Mouse (Mus musculus) mouse embryonic stem cell (cell line): ENCODE results near the gene Reg3g.
"Not testable (repeated sequence)": the region's sequence is repeated elsewhere in the genome, so short reads cannot be mapped to it uniquely, and the experiment has no call there.

Source experiments
- in situ Hi-C, 2 experiments: fragments of 300-500 bp; cut with MboI; formaldehyde crosslinking; loops; 1 replicate in 1 of 2; 3 replicates in 1 of 2; pipeline ENCODE4 v1.14.3; 2019 to 2020; ENCODE audit warnings: low sequenced_read_pairs in 2 of 2, low pct_unique_long_range_greater_than_20kb in 1 of 2, mixed read lengths in 1 of 2; ENCODE audit not compliant: unreplicated experiment in 1 of 2

The Reg3g gene

GRCm38 (mm10) chr6:78468772-78469171 is at the start of gene Reg3g:
TSS of gene Reg3g (minus strand) at chr6:78468872.
- in situ Hi-C loops: no loop called here

GRCm38 (mm10) chr6:78515777-78516446 is 47.2 kb upstream of the Reg3g start:
- in situ Hi-C loops: loop anchor here in 1 of 2 experiments (25.0 kb wide), 2 partner anchors 179 to 879 kb away; no protein-coding TSS in a partner anchor

DNA sequence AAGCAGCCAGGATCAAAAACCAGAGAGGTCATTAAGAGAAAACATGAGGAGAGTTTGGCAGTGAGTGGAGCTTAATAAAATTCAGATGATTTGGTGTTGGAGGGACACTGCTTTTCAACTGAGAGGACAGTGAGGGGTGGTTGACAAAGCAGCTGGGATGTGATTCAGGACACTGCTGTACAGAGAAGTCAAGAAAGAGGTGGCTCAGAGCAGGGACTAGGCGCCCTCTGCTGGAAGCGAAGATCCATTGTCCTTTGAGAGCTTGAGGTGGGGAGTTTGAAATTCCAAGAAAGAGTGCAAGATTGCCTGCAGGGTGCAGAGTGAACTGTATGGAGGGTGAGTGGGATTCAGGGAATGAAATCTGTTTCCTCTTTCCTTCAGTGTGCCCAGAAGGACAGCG is 44.2 kb upstream of the Reg3g start:
- in situ Hi-C loops: loop anchor here in 1 of 2 experiments (25.0 kb wide), 2 partner anchors 176 to 876 kb away; no protein-coding TSS in a partner anchor

DNA sequence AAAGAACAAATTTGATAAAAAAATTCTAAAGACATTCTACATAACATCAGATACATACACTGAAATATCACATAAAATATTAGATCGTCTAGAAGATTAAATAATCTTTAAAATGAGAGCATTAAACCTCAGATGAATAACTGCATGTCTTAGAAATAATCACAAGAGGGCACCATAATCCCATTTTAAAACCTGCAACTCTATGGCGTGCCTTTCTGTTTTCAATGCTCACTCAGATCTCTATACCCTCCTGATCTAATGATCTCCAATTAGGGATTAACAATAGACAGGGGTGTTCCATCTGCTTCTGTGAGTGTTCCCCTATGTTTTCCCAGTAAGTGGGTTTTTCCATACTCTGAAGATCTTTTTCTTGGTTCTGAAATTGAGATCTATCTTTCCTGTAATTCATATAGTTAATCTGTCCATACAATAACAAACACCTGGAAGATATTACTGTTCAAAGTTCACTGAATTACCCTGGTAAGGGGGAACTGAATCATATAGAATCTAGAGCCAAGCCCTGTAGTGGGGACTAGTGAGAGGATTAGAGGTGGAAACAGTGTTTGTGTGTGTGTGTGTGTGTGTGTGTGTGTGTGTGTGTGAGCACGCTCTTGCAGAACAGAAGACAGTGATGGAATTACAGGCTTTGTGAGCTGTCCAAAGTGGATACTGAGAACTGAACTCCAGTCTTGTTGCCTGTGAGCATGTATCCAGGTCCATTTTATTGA is 41.7 kb upstream of the Reg3g start:
- in situ Hi-C loops: loop anchor here in 1 of 2 experiments (25.0 kb wide), 2 partner anchors 173 to 873 kb away; no protein-coding TSS in a partner anchor

DNA sequence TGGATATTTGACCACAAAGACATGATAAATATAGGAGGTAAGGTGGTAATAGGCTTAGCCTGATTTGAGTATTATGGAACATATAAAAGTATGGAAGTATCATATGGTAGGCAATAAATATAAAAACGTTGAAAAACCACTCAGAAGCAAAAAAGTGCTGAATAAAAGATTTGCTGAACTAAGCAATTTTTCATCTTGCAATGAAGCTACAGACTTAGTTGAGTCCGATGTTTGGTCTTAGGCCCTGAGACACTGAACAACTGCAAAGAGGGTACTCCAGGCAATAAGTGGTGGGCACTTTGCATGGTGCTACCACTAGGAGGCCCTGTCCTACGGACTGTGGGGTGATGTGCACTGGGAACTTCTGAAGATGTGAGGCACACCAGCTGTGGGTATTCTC is 37.1 kb upstream of the Reg3g start:
- in situ Hi-C loops: loop anchor here in 1 of 2 experiments (25.0 kb wide), 2 partner anchors 168 to 868 kb away; no protein-coding TSS in a partner anchor

- in situ Hi-C loops: no loop called here
These were observed 26.0 kb upstream of the Reg3g start for GRCm38 (mm10) chr6:78494633-78495032.

- in situ Hi-C loops: no loop called here
These were observed 615 bp upstream of the Reg3g start for GRCm38 (mm10) chr6:78469287-78469686.

- in situ Hi-C loops: no loop called here
These were observed 5.4 kb downstream of the Reg3g start for GRCm38 (mm10) chr6:78463266-78463665.

GRCm38 (mm10) chr6:78462360-78462759 is 6.3 kb downstream of the Reg3g start:
- in situ Hi-C loops: no loop called here

DNA sequence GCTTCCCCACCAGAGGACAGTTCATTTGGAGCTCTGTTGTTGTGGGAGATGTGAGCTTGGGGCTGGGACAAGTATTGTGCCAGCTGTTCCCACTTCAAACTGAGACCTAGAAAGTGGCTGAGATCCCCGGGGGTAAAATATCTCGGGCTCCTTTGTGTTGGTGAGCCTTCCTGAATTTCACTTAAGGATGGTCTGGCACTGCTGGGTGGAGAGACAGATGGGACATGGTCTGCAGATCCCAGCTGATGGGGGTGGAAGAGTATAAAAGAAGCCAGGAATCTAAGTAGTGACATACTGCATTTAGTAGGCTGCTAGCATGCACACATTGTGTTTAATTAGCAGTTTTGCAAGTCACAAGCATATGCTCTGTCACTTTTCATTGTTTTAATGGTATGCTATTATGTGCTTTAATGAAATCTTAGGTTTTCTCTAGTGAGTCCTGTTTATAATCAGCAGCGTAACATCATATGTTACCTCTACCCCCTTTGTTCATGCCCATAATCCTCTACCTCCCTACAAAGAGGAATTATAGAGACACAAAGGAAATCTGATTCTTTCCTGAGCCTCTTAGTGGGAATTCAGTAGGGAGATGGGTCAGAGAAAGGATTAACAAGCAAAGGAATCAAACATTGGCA is 8.4 kb downstream of the Reg3g start:
- in situ Hi-C loops: no loop called here

GRCm38 (mm10) chr6:78452804-78453203 is 15.9 kb downstream of the Reg3g start:
- in situ Hi-C loops: no loop called here

GRCm38 (mm10) chr6:78448409-78448808 is 20.3 kb downstream of the Reg3g start:
- in situ Hi-C loops: no loop called here

- in situ Hi-C loops: no loop called here
These were observed 21.5 kb downstream of the Reg3g start for GRCm38 (mm10) chr6:78447202-78447601.

- in situ Hi-C loops: no loop called here
These were observed 43.2 kb downstream of the Reg3g start for GRCm38 (mm10) chr6:78425497-78425896.

GRCm38 (mm10) chr6:78422411-78422810 is 46.3 kb downstream of the Reg3g start, which contains the start of gene Reg1:
TSS of gene Reg1 (plus strand) at chr6:78422711.
- in situ Hi-C loops: not testable (repeated sequence)
